Mouse (Mus musculus): ENCODE data around the gene Palm. TPM values are rescaled to one million over a fixed set of nuclear protein-coding genes. Genes with fewer than 3 reads are reported as not detected.
A peak's percentile ranks its signal among the peaks of the same experiment; 100 is the strongest.

The Palm gene
- 67.0 and 78.0 TPM in 2 replicates for polyA plus RNA-seq (2014; fragmentation: Nextera tagmentation; extraction: Ambion mirVana)

DNA sequence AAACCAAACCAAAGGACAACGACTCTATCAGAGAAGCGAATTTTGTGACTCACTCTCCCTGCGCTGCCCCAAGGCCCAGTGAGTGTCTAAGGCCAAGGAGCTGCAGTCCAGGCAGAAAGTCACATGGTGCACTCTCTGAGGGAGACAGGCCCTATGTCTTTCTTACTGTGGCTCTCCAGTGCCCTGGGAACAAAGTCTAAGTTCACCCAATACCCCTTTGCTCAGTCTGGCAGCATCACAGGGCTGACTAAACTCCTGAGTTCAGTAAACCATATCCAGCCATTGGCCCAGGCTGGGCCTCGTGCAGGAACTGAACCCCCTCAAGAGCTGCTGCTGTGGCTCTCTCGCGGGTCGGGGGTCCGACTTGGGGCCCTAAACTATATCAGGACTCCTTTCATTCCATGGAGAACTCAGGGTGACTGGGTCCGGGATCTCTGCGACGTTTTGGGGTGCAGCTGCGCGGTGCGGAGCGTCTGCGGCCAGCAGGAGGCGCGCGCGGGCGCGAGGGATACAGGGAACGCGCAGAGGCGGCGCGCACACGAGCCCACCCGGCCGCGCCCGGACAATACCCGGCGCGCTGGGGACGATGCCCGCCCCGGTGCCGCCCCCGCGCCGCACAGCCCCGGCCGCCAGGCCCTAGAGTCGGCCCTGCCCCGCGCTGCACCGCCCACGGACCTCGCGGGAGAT is at the start of gene Palm:
Palm (plus strand) TSS at position 522 of the 687 bp plus-strand sequence.
- H3K9me3 ChIP-seq (ENCODE audit: control insufficient read depth, low read depth, low read length), result no peaks in the 10 kb centered on the region
- H3K27me3 ChIP-seq (ENCODE audit: control insufficient read depth, insufficient read depth, low read length), result no peaks in the 10 kb centered on the region
- 5% methylated on average over 51 of the region's 51 CpGs for WGBS
- H3K9ac ChIP-seq (replicated peaks; ENCODE audit: low read depth, low read length), result peak within 1 kb of the TSS; percentile 90
- peak within 1 kb of the TSS; percentile 92 for H3K4me3 ChIP-seq (ENCODE audit: low read depth, low read length)
- H3K4me1 ChIP-seq (ENCODE audit: control insufficient read depth, insufficient read depth, low read length), result peaks cover 18% of the 10 kb centered on the region
- peak within 1 kb of the TSS; percentile 85 for H3K27ac ChIP-seq (ENCODE audit: low read length)
- H3K4me2 ChIP-seq (replicated peaks; ENCODE audit: low read depth, low read length), result peak within 1 kb of the TSS; percentile 88
- no peaks in the 10 kb centered on the region for H3K36me3 ChIP-seq (ENCODE audit: control insufficient read depth, insufficient read depth, low read length)
- peak; percentile 72 for ATAC-seq (ENCODE audit: insufficient number of reproducible peaks, insufficient read depth, low FRiP score, low read depth)

DNA sequence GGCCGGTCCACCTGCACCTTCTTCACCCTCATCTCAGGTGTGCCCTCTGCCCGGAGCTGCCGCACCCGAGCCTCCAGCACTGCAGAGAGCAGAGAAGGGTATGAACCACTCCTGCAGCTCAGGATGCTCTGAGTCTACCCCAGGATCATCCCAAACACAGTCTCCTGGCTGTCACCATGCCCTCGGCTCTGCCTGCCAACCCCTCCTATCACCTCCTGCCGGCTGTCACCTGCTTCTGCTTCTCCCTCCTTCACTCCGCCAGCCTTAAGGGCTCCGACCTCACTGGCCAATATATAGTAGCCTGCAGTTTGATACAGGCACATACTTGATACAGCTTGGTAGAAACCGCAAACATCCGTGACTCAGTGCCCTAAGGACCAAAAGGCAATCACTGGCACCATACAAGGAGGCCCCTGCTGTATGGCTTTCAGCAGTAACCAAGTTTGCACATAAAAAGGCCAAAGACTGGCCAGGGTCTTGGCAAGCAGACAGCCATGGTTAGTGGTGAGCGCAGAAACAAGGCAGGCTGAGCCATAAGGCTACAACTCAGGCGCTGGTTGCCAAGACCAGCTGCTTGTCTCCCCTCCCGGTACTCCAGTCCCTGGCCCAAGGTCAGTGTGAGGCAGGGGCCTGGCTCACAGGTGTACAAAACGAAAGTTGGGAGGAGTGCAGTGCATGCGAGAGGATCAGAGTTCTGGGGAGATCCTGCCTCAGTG is 49.6 kb upstream of the Palm start:
- H3K36me3 ChIP-seq (ENCODE audit: control insufficient read depth, insufficient read depth, low read length), result peaks cover 50% of the 10 kb centered on the region
- no peak overlapping the region for H3K4me3 ChIP-seq (ENCODE audit: low read depth, low read length)
- H3K9me3 ChIP-seq (ENCODE audit: control insufficient read depth, low read depth, low read length), result peaks cover 22% of the 10 kb centered on the region
- no peak overlapping the region for H3K4me2 ChIP-seq (replicated peaks; ENCODE audit: low read depth, low read length)
- no peaks in the 10 kb centered on the region for H3K27me3 ChIP-seq (ENCODE audit: control insufficient read depth, insufficient read depth, low read length)
- WGBS, result 90% methylated on average over 15 of the region's 15 CpGs
- no peak overlapping the region for H3K9ac ChIP-seq (replicated peaks; ENCODE audit: low read depth, low read length)
- H3K4me1 ChIP-seq (ENCODE audit: control insufficient read depth, insufficient read depth, low read length), result 0 out of 2 replicates have a peak, but pooled peaks cover 6% of the 10 kb centered on the region
- no peak for ATAC-seq (ENCODE audit: insufficient number of reproducible peaks, insufficient read depth, low FRiP score, low read depth)
- H3K27ac ChIP-seq (ENCODE audit: low read length), result no peak overlapping the region

DNA sequence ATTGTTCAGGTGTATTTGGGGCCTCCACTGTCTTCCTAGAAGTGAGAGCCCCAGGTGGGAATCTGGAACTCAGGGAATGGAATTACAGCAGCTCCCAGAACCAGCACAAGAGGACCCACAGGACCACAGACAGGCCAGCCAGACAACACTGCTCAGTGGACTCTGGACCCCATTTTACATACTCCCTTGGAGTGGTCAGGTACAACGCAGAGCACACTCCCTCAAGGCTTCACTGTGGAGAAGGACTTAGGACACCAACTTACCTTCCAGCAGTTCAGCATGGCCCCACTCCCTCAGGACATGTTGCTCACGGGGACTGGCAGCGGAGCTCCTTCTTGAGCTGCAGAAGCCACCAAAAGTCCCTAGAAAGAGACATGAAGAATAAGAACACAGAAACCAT is 48.0 kb upstream of the Palm start:
- 89% methylated on average over 3 of the region's 3 CpGs for WGBS
- no peak for ATAC-seq (ENCODE audit: insufficient number of reproducible peaks, insufficient read depth, low FRiP score, low read depth)
- Histone ChIP-seq H3K4me1 (ENCODE audit: control insufficient read depth, insufficient read depth, low read length) (0 out of 2 replicates have a peak, but pooled peaks cover 6% of the 10 kb centered on the region), H3K36me3 (ENCODE audit: control insufficient read depth, insufficient read depth, low read length) (peaks cover 34% of the 10 kb centered on the region), H3K9me3 (ENCODE audit: control insufficient read depth, low read depth, low read length) (peaks cover 6% of the 10 kb centered on the region), H3K4me3 (ENCODE audit: low read depth, low read length) (peak overlapping the region; percentile 57; the same call in 1 of the 2 replicates), H3K27me3 (ENCODE audit: control insufficient read depth, insufficient read depth, low read length) (no peaks in the 10 kb centered on the region), H3K4me2 (replicated peaks; ENCODE audit: low read depth, low read length) (peak overlapping the region; percentile 52), H3K9ac (replicated peaks; ENCODE audit: low read depth, low read length) (no peak overlapping the region), H3K27ac (ENCODE audit: low read length) (no peak overlapping the region)

DNA sequence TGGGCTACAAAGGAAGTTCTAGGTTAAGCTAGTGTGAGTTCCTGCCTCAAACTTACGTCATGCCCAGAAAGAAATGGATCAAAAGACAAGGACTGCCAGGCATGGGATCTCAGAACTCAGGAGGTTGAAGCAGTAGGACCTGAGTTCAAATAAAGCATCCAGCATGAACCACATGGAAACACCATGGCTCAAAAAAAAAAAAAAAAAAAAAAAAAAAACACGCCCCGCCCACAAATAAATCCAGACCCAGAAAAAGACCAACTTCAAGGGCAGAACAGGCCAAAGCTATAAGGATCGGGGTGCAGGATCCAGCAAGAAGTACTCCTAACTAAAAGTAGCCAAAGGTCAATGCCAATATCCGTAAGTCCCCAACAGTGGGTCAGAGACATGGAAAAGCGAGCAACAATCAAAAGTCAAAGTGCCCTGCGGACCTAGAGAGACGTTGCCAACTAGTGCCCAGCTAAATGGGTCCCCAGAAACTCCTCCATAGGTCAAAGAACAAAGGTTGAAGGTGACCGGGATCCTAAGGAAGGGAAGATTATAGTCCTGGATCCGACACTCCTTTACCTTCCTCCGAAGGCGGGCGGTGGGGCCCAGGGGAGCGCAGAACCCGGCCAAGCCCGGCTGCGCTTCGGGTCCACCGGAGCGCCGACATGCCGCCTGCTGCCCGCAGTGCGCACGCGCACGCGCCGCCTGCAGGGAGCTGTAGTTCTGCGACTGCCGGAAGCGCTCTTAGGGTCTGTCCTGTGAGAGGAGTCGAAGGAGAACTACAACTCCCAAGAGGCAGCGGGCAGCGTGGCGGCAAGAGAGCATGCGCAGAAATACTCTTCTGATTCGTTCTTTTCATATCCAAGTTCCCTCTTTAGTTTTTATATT is 47.2 kb upstream of the Palm start, which contains the start of gene Polrmt:
Polrmt (minus strand) TSS at position 684 of the 876 bp plus-strand sequence.
- H3K27me3 ChIP-seq (ENCODE audit: control insufficient read depth, insufficient read depth, low read length), result no peaks in the 10 kb centered on the region
- 3% methylated on average over 38 of the region's 38 CpGs for WGBS
- H3K4me3 ChIP-seq (ENCODE audit: low read depth, low read length), result peak within 1 kb of the TSS; percentile 57
- no peaks in the 10 kb centered on the region; the same call in 1 of the 2 replicates for H3K9me3 ChIP-seq (ENCODE audit: control insufficient read depth, low read depth, low read length)
- peak within 1 kb of the TSS; percentile 54 for H3K4me2 ChIP-seq (replicated peaks; ENCODE audit: low read depth, low read length)
- peak within 1 kb of the TSS; percentile 55; the same call in 1 of the 2 replicates for H3K9ac ChIP-seq (replicated peaks; ENCODE audit: low read depth, low read length)
- no peak within 1 kb of the TSS for H3K27ac ChIP-seq (ENCODE audit: low read length)
- ATAC-seq (ENCODE audit: insufficient number of reproducible peaks, insufficient read depth, low FRiP score, low read depth), result peak; percentile 96
- H3K36me3 ChIP-seq (ENCODE audit: control insufficient read depth, insufficient read depth, low read length), result peaks cover 26% of the 10 kb centered on the region
- 0 out of 2 replicates have a peak, but pooled peaks cover 6% of the 10 kb centered on the region for H3K4me1 ChIP-seq (ENCODE audit: control insufficient read depth, insufficient read depth, low read length)

DNA sequence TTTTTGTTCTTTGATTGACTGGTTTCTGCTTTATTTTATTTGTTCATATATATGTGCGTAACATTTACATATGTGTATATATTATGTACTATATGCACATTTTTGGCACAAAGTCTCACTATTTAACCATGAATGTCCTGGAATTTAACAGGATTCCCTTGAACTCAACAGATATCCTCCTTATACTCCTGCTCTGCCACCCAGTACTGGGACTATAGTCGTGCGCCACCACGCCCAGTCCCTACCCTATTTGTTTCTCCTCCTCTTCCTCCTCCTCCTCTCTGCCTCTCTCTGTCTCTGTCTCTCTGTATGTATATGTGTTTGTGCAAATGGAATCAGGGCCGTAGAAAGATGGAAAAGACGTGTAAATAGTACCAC is 46.6 kb upstream of the Palm start:
- H3K9ac ChIP-seq (replicated peaks; ENCODE audit: low read depth, low read length), result no peak overlapping the region
- peak overlapping the region; percentile 54 for H3K4me2 ChIP-seq (replicated peaks; ENCODE audit: low read depth, low read length)
- no peaks in the 10 kb centered on the region for H3K27me3 ChIP-seq (ENCODE audit: control insufficient read depth, insufficient read depth, low read length)
- peaks cover 20% of the 10 kb centered on the region for H3K36me3 ChIP-seq (ENCODE audit: control insufficient read depth, insufficient read depth, low read length)
- peak; percentile 66 for ATAC-seq (ENCODE audit: insufficient number of reproducible peaks, insufficient read depth, low FRiP score, low read depth)
- 0 out of 2 replicates have a peak, but pooled peaks cover 6% of the 10 kb centered on the region for H3K4me1 ChIP-seq (ENCODE audit: control insufficient read depth, insufficient read depth, low read length)
- no peak overlapping the region for H3K27ac ChIP-seq (ENCODE audit: low read length)
- H3K4me3 ChIP-seq (ENCODE audit: low read depth, low read length), result peak overlapping the region; percentile 57; the same call in 1 of the 2 replicates
- no peaks in the 10 kb centered on the region for H3K9me3 ChIP-seq (ENCODE audit: control insufficient read depth, low read depth, low read length)
- 21% methylated on average over 6 of the region's 6 CpGs for WGBS

DNA sequence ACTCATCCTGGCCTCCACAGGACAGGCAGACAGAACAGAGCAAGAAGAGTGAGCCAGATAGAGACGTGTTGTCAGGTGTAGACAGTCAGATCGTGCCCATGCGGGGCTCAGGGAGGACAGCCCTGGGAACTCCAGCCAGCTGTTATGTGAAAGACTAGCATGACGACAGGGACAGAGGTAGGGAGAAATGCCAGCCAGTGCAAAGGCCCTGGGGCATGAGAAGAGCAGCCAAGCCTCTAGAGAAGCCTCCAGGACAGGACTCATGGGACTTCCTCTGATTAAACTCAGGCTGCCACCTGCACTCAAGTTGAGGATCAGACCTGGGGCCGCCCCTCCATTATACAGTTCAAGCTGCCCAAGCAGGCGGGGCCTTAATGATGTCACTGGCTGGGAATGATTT is 44.9 kb upstream of the Palm start:
- Histone ChIP-seq H3K9ac (replicated peaks; ENCODE audit: low read depth, low read length) (no peak overlapping the region), H3K36me3 (ENCODE audit: control insufficient read depth, insufficient read depth, low read length) (peaks cover 7% of the 10 kb centered on the region; the same call in 1 of the 2 replicates), H3K4me3 (ENCODE audit: low read depth, low read length) (no peak overlapping the region), H3K9me3 (ENCODE audit: control insufficient read depth, low read depth, low read length) (no peaks in the 10 kb centered on the region), H3K27me3 (ENCODE audit: control insufficient read depth, insufficient read depth, low read length) (no peaks in the 10 kb centered on the region), H3K27ac (ENCODE audit: low read length) (no peak overlapping the region), H3K4me2 (replicated peaks; ENCODE audit: low read depth, low read length) (no peak overlapping the region), H3K4me1 (ENCODE audit: control insufficient read depth, insufficient read depth, low read length) (0 out of 2 replicates have a peak, but pooled peaks cover 6% of the 10 kb centered on the region)
- 76% methylated on average over 6 of the region's 6 CpGs for WGBS
- no peak for ATAC-seq (ENCODE audit: insufficient number of reproducible peaks, insufficient read depth, low FRiP score, low read depth)

DNA sequence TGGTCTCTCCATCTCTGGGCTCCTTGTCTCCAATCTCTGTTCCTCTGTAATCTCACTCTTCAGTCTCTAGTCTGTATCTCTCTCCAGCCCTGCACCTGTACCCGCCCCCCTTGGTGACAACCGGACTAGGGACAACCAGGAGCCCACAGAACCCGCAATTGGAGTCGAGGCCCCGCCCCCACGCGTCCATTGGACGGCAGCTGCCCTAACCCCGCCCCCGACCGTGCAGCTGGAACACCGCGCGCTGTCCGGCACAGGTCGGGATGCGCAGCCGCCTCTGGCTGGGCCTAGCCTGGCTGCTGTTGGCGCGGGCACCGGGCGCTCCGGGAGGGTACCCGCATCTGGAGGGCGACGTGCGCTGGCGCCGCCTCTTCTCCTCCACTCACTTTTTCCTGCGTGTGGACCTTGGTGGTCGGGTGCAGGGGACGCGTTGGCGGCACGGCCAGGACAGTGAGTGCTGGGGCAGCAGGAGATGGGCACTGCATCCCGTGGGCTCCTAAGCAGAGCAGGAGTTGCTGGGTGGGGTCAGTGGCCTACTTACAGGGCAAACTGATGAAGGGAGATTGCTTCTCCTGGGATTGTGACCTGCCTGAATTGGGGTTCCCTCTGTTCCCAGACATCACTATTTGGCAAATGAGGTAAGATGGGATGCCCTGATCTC is 38.4 kb upstream of the Palm start, which contains the start of gene Fgf22:
Fgf22 (plus strand) TSS at position 221 of the 661 bp plus-strand sequence.
- Histone ChIP-seq H3K36me3 (ENCODE audit: control insufficient read depth, insufficient read depth, low read length) (peaks cover 34% of the 10 kb centered on the region), H3K9ac (replicated peaks; ENCODE audit: low read depth, low read length) (0 out of 2 replicates have a peak within 1 kb of the TSS, but pooled peaks have one; percentile 14)
- 2% methylated on average over 36 of the region's 36 CpGs for WGBS

More for the DNA sequence above, 38.4 kb upstream of the Palm start, which contains the start of gene Fgf22:
- peaks cover 6% of the 10 kb centered on the region; the same call in 1 of the 2 replicates for H3K4me1 ChIP-seq (ENCODE audit: control insufficient read depth, insufficient read depth, low read length)
- peak; percentile 79; the same call in 1 of the 2 replicates for ATAC-seq (ENCODE audit: insufficient number of reproducible peaks, insufficient read depth, low FRiP score, low read depth)
- no peaks in the 10 kb centered on the region for H3K27me3 ChIP-seq (ENCODE audit: control insufficient read depth, insufficient read depth, low read length)
- no peak within 1 kb of the TSS for H3K27ac ChIP-seq (ENCODE audit: low read length)
- peak within 1 kb of the TSS; percentile 52 for H3K4me2 ChIP-seq (replicated peaks; ENCODE audit: low read depth, low read length)
- no peaks in the 10 kb centered on the region for H3K9me3 ChIP-seq (ENCODE audit: control insufficient read depth, low read depth, low read length)
- peak within 1 kb of the TSS; percentile 19 for H3K4me3 ChIP-seq (ENCODE audit: low read depth, low read length)

Measured in stomach, embryonic 14.5 days (tissue).